Mouse (Mus musculus) liver, adult 2 months (tissue): ENCODE measurements at regions not wholly inside any gene's neighbourhood (a gene's known extent, or its start where the extent isn't known, plus 50 kb on each side); places are given as distances from the start of the nearest gene placed in this dataset.

Experiments
- CTCF ChIP-seq: fragments of 200-500 bp; IDR thresholded peaks from 2 replicates; pipeline ENCODE4 v1.5.1; 2011; ENCODE audit warnings: low read depth, low read length, control low read depth
- POLR2A ChIP-seq: fragments of 200-500 bp; IDR thresholded peaks from 2 replicates; pipeline ENCODE4 v1.6.1; 2011; ENCODE audit warnings: low read length, control low read depth; ENCODE audit not compliant: insufficient read depth; ENCODE audit errors: extremely low read depth

DNA sequence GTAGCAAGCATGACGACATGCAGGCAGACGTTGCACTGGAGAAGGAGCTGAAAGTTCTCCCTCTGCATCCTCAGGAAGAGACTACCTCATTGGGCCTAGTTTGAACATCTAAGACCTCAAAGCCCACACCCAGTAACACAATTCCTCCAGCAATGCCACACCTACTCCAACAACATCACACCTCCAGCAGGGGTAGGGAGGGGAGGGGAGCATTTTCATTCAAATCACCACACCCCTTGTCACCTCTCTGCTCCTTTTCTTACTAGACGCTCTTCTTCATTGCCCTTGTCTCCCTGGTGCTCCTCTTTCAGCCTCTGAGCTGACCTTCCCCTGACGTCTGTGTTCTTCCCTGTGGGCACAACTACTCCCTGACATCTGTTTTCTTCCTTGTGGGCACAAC lies 81.1 kb upstream of the Irx3 start:
- TF ChIP-seq POLR2A (no peak), CTCF (no peak)
